Mouse (Mus musculus): ENCODE results near the gene Zdhhc14.

- TF ChIP-seq CTCF (conservative IDR thresholded peaks at IDR 0.05; ENCODE audit: low read length) (no peak), POU5F1 (IDR thresholded peaks at IDR 0.05; ENCODE audit: borderline replicate concordance, low read length) (no peak), NANOG (IDR thresholded peaks at IDR 0.05; ENCODE audit: borderline replicate concordance, low read length) (no peak)
Measured at GRCm38 (mm10) chr17:5718768-5719387, 226.5 kb downstream of the Zdhhc14 start.

Measured in E14TG2a.4 (cell line).